Mouse (Mus musculus): Measurements from ENCODE around the gene Pip4k2c. TPM values are rescaled to one million over a fixed set of nuclear protein-coding genes. Genes with fewer than 3 reads are reported as not detected.
A peak's percentile ranks its signal among the peaks of the same experiment; 100 is the strongest.
"Not testable (repeated sequence)": the region's sequence is repeated elsewhere in the genome, so short reads cannot be mapped to it uniquely, and the experiment has no call there.

Gene Pip4k2c
- polyA plus RNA-seq, 1 experiment from 2014 or later, result 39.1 TPM

DNA sequence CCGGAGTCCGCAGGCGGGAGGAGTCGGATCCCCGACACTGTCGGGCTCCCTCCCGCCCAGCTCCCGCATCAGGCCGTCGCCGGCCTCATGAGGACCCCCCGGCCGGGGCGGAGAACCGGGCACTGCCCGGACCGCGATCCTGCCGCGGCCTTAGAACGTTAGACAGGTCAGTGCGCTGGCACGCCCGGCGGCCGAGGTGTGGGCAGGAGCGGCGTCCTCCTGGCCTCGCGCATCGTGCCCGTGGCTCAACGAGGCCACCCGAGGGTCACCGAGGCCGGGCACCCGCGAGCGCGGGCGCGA lies 46.1 kb downstream of the Pip4k2c start:
- Histone ChIP-seq H3K4me3 (ENCODE audit: low read depth, low read length) (peak overlapping the region; percentile 69), H3K36me3 (ENCODE audit: control insufficient read depth, insufficient read depth) (no peaks in the 10 kb centered on the region), H3K27ac (ENCODE audit: low read length) (peak overlapping the region; percentile 87)

DNA sequence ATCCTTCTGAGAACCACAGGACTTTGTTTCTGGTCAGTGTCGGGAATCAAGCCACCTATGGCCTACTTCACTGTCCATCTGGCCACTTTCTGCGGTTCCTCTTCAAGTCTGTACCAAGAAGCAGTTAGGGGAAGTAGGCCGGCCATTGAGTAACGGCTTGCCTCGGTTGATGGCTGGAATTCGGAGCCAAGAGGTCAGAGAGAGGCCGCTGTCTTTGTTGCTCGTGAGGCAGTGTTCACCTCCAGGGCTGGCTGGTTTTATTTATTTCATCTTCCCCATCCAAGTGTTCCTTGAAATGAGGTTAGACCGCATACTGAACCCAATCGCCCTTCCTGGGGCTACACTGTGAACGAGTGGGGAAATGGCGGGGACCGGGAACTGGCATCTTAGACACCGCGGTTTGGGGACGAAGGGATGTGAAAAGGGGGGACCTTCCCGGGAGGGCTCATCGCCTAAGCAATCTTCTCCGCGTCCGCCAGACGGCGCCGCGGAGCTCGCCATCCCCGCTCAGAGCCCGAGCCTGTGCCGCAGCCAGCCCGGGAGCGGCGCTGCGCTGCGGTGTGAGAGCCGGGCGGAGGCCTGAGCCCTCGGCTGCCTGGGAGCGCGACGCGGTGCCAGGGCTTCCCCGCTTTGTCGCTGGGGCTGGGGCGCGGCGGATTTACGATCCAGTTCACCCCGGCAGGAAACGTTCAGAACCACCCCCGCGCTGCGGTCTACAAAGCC lies 46.6 kb downstream of the Pip4k2c start, which contains the start of gene B4galnt1:
TSS of gene B4galnt1 (plus strand) at position 595 of the 723 bp plus-strand sequence.
- Histone ChIP-seq H3K4me1 (ENCODE audit: control insufficient read depth, low read depth, low read length) (peaks cover 30% of the 10 kb centered on the region), H3K9me3 (replicated peaks; ENCODE audit: control insufficient read depth, low read length) (no peaks in the 10 kb centered on the region), H3K9ac (ENCODE audit: low read depth, low read length) (peak within 1 kb of the TSS; percentile 81), H3K27me3 (ENCODE audit: control insufficient read depth, insufficient read depth, low read depth, low read length) (peaks cover 26% of the 10 kb centered on the region), H3K4me2 (ENCODE audit: low read depth, low read length) (peak within 1 kb of the TSS; percentile 98), H3K36me3 (ENCODE audit: control insufficient read depth, insufficient read depth) (no peaks in the 10 kb centered on the region), H3K4me3 (ENCODE audit: low read depth, low read length) (peak within 1 kb of the TSS; percentile 69), H3K27ac (ENCODE audit: low read length) (peak within 1 kb of the TSS; percentile 87)
- WGBS (ENCODE audit: insufficient replicate concordance), result 2% methylated on average over 52 of the region's 52 CpGs
- peak; percentile 81 for ATAC-seq (ENCODE audit: low read depth)

More for the DNA sequence above, 46.1 kb downstream of the Pip4k2c start:
- H3K27me3 ChIP-seq (ENCODE audit: control insufficient read depth, insufficient read depth, low read depth, low read length), result peaks cover 31% of the 10 kb centered on the region
- peak overlapping the region; percentile 98 for H3K4me2 ChIP-seq (ENCODE audit: low read depth, low read length)
- ATAC-seq (ENCODE audit: low read depth), result peak; percentile 16
- peak overlapping the region; percentile 81 for H3K9ac ChIP-seq (ENCODE audit: low read depth, low read length)
- WGBS (ENCODE audit: insufficient replicate concordance), result under 1% methylated on average over 42 of the region's 42 CpGs
- peaks cover 35% of the 10 kb centered on the region for H3K4me1 ChIP-seq (ENCODE audit: control insufficient read depth, low read depth, low read length)
- H3K9me3 ChIP-seq (replicated peaks; ENCODE audit: control insufficient read depth, low read length), result no peaks in the 10 kb centered on the region

DNA sequence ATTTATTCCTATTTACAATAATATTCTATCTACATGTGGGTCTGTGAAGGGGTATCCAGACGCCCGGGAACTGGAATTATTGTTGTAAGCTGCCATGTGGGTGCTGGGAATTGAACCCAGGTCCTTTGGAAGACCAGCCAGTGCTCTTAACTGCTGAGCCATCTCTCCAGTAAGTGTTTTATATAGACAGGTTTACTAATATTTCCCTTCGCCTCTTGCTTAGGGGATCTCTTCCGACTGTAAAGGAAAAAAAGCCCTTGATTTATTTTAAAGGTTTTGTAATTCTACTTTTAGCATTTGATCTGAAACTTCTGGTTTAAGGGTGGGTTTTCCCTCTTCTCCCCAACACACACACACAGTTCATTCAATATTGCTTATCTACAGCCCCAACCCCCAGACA lies 47.2 kb downstream of the Pip4k2c start:
- 78% methylated on average over 4 of the region's 4 CpGs for WGBS (ENCODE audit: insufficient replicate concordance)
- Histone ChIP-seq H3K9ac (ENCODE audit: low read depth, low read length) (no peak overlapping the region; the same call in 1 of the 2 replicates), H3K9me3 (replicated peaks; ENCODE audit: control insufficient read depth, low read length) (no peaks in the 10 kb centered on the region), H3K27me3 (ENCODE audit: control insufficient read depth, insufficient read depth, low read depth, low read length) (peaks cover 23% of the 10 kb centered on the region), H3K27ac (ENCODE audit: low read length) (peak overlapping the region; percentile 87; the same call in 1 of the 2 replicates), H3K4me2 (ENCODE audit: low read depth, low read length) (peak overlapping the region; percentile 98), H3K36me3 (ENCODE audit: control insufficient read depth, insufficient read depth) (no peaks in the 10 kb centered on the region), H3K4me1 (ENCODE audit: control insufficient read depth, low read depth, low read length) (peaks cover 27% of the 10 kb centered on the region), H3K4me3 (ENCODE audit: low read depth, low read length) (peak overlapping the region; percentile 69; the same call in 1 of the 2 replicates)
- ATAC-seq (ENCODE audit: low read depth), result no peak

- H3K4me3 ChIP-seq (ENCODE audit: low read depth, low read length); ATAC-seq (ENCODE audit: low read depth); H3K9me3 ChIP-seq (replicated peaks; ENCODE audit: control insufficient read depth, low read length); H3K36me3 ChIP-seq (ENCODE audit: control insufficient read depth, insufficient read depth); H3K9ac ChIP-seq (ENCODE audit: low read depth, low read length); H3K4me2 ChIP-seq (ENCODE audit: low read depth, low read length); H3K27ac ChIP-seq (ENCODE audit: low read length): not testable (repeated sequence)
- Histone ChIP-seq H3K27me3 (ENCODE audit: control insufficient read depth, insufficient read depth, low read depth, low read length) (peaks cover 23% of the 10 kb centered on the region), H3K4me1 (ENCODE audit: control insufficient read depth, low read depth, low read length) (peaks cover 27% of the 10 kb centered on the region)
- 35% methylated on average over 7 of the region's 7 CpGs for WGBS (ENCODE audit: insufficient replicate concordance)
Observed at GRCm38 (mm10) chr10:127162771-127163261, 48.6 kb downstream of the Pip4k2c start.

GRCm38 (mm10) chr10:127160728-127161127 lies 50.7 kb downstream of the Pip4k2c start:
- peaks cover 11% of the 10 kb centered on the region for H3K4me1 ChIP-seq (ENCODE audit: control insufficient read depth, low read depth, low read length)
- no peak overlapping the region for H3K4me3 ChIP-seq (ENCODE audit: low read depth, low read length)
- 45% methylated on average over 3 of the region's 3 CpGs for WGBS (ENCODE audit: insufficient replicate concordance)
- H3K27me3 ChIP-seq (ENCODE audit: control insufficient read depth, insufficient read depth, low read depth, low read length), result peaks cover 10% of the 10 kb centered on the region
- H3K4me2 ChIP-seq (ENCODE audit: low read depth, low read length), result no peak overlapping the region
- no peak overlapping the region for H3K9ac ChIP-seq (ENCODE audit: low read depth, low read length)
- no peak overlapping the region for H3K27ac ChIP-seq (ENCODE audit: low read length)
- no peaks in the 10 kb centered on the region for H3K36me3 ChIP-seq (ENCODE audit: control insufficient read depth, insufficient read depth)
- no peak for ATAC-seq (ENCODE audit: low read depth)
- H3K9me3 ChIP-seq (replicated peaks; ENCODE audit: control insufficient read depth, low read length), result no peaks in the 10 kb centered on the region

GRCm38 (mm10) chr10:127160081-127160480 lies 51.3 kb downstream of the Pip4k2c start:
- no peak overlapping the region for H3K27ac ChIP-seq (ENCODE audit: low read length)
- no peak overlapping the region for H3K4me3 ChIP-seq (ENCODE audit: low read depth, low read length)
- 0 out of 2 replicates have a peak, but pooled peaks have one; percentile 6 for ATAC-seq (ENCODE audit: low read depth)
- peaks cover 3% of the 10 kb centered on the region for H3K27me3 ChIP-seq (ENCODE audit: control insufficient read depth, insufficient read depth, low read depth, low read length)
- no peaks in the 10 kb centered on the region for H3K36me3 ChIP-seq (ENCODE audit: control insufficient read depth, insufficient read depth)
- WGBS (ENCODE audit: insufficient replicate concordance), result 64% methylated on average over 9 of the region's 9 CpGs
- peaks cover 5% of the 10 kb centered on the region for H3K4me1 ChIP-seq (ENCODE audit: control insufficient read depth, low read depth, low read length)
- H3K9ac ChIP-seq (ENCODE audit: low read depth, low read length), result no peak overlapping the region
- H3K4me2 ChIP-seq (ENCODE audit: low read depth, low read length), result no peak overlapping the region
- H3K9me3 ChIP-seq (replicated peaks; ENCODE audit: control insufficient read depth, low read length), result no peaks in the 10 kb centered on the region

DNA sequence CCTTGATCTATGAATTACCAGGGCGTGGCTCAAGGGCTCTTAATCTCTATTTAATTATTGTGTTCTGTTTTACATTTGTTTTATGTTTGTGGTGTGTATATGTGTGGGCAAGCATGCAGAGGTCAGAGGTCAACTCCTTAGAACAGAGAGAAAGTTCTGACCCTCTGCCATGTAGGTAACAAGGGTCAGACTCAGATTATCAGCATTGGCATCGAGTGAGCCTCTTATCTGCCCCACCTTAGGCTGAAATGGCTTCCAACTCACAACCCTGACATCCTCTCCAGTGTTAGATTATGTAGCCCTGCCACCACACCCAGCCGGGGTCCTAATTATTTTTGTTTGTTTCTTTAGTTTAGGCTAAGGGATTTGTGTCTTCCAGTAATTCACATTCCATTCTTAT lies 52.9 kb downstream of the Pip4k2c start:
- Histone ChIP-seq H3K9me3 (replicated peaks; ENCODE audit: control insufficient read depth, low read length) (no peaks in the 10 kb centered on the region), H3K4me3 (ENCODE audit: low read depth, low read length) (no peak overlapping the region), H3K4me1 (ENCODE audit: control insufficient read depth, low read depth, low read length) (no peaks in the 10 kb centered on the region; the same call in 1 of the 2 replicates), H3K27ac (ENCODE audit: low read length) (no peak overlapping the region), H3K9ac (ENCODE audit: low read depth, low read length) (no peak overlapping the region), H3K4me2 (ENCODE audit: low read depth, low read length) (no peak overlapping the region), H3K36me3 (ENCODE audit: control insufficient read depth, insufficient read depth) (no peaks in the 10 kb centered on the region), H3K27me3 (ENCODE audit: control insufficient read depth, insufficient read depth, low read depth, low read length) (no peaks in the 10 kb centered on the region)
- no peak for ATAC-seq (ENCODE audit: low read depth)
- WGBS (ENCODE audit: insufficient replicate concordance), result 39% methylated on average over 3 of the region's 3 CpGs

- H3K9me3 ChIP-seq (replicated peaks; ENCODE audit: control insufficient read depth, low read length), result no peaks in the 10 kb centered on the region
- H3K27me3 ChIP-seq (ENCODE audit: control insufficient read depth, insufficient read depth, low read depth, low read length), result no peaks in the 10 kb centered on the region
- H3K9ac ChIP-seq (ENCODE audit: low read depth, low read length), result no peak overlapping the region
- H3K36me3 ChIP-seq (ENCODE audit: control insufficient read depth, insufficient read depth), result no peaks in the 10 kb centered on the region
- peak overlapping the region; percentile 51 for H3K27ac ChIP-seq (ENCODE audit: low read length)
- WGBS (ENCODE audit: insufficient replicate concordance), result 50% methylated on average over 1 of the region's 1 CpGs
- no peak overlapping the region for H3K4me3 ChIP-seq (ENCODE audit: low read depth, low read length)
- H3K4me2 ChIP-seq (ENCODE audit: low read depth, low read length), result no peak overlapping the region
- H3K4me1 ChIP-seq (ENCODE audit: control insufficient read depth, low read depth, low read length), result peaks cover under 1% of the 10 kb centered on the region; the same call in 1 of the 2 replicates
- ATAC-seq (ENCODE audit: low read depth), result peak; percentile 35; the same call in 1 of the 2 replicates
Observed at GRCm38 (mm10) chr10:127156511-127156910, 54.9 kb downstream of the Pip4k2c start.

DNA sequence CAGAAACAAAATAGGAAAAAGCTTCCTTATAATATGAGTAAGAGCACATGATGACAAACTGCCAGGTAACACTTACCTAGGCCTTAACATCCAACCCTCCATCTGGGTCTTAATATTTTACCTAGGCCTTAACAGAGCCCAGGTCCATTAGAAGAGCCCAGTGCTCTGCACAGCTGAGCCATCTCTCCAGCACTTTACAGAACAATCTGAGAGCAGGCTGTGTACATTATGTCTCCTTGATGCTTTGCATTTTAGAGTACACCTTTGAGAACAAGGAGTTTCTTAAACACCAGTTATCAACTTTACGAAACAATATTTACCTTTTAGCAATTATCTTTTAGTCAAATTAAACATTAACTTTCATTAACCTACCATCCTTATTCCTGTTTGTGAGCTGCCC lies 55.3 kb downstream of the Pip4k2c start:
- no peak overlapping the region for H3K4me3 ChIP-seq (ENCODE audit: low read depth, low read length)
- H3K4me1 ChIP-seq (ENCODE audit: control insufficient read depth, low read depth, low read length), result peaks cover 4% of the 10 kb centered on the region; the same call in 1 of the 2 replicates
- WGBS (ENCODE audit: insufficient replicate concordance), result 72% methylated on average over 1 of the region's 1 CpGs
- no peak overlapping the region for H3K4me2 ChIP-seq (ENCODE audit: low read depth, low read length)
- no peaks in the 10 kb centered on the region for H3K27me3 ChIP-seq (ENCODE audit: control insufficient read depth, insufficient read depth, low read depth, low read length)
- ATAC-seq (ENCODE audit: low read depth), result peak; percentile 36; the same call in 1 of the 2 replicates
- no peaks in the 10 kb centered on the region for H3K9me3 ChIP-seq (replicated peaks; ENCODE audit: control insufficient read depth, low read length)
- H3K27ac ChIP-seq (ENCODE audit: low read length), result peak overlapping the region; percentile 49
- no peak overlapping the region for H3K9ac ChIP-seq (ENCODE audit: low read depth, low read length)
- H3K36me3 ChIP-seq (ENCODE audit: control insufficient read depth, insufficient read depth), result no peaks in the 10 kb centered on the region
